Mouse (Mus musculus): ENCODE data around the gene Hoxc12.

Hoxc12 gene

GRCm38 (mm10) chr15:102980912-102981311 lies 44.4 kb downstream of the Hoxc12 start:
- in situ Hi-C loops (cut with MboI, MseI), result loop anchor here in 1 of 2 experiments (10.0 kb wide), 1 partner anchor 334 kb away; the partner anchor contains the start of gene Gpr84

- in situ Hi-C loops (cut with MboI, MseI), result loop anchor here in 1 of 2 experiments (10.0 kb wide), 1 partner anchor 333 kb away; the partner anchor contains the start of gene Gpr84
These were observed 45.1 kb downstream of the Hoxc12 start for GRCm38 (mm10) chr15:102981379-102982288.

GRCm38 (mm10) chr15:102983716-102984115 lies 47.2 kb downstream of the Hoxc12 start:
- in situ Hi-C loops (cut with MboI, MseI), result loop anchor here in 1 of 2 experiments (10.0 kb wide), 1 partner anchor 331 kb away; the partner anchor contains the start of gene Gpr84

- in situ Hi-C loops (cut with MboI, MseI), result loop anchor here in 1 of 2 experiments (10.0 kb wide), 1 partner anchor 330 kb away; the partner anchor contains the start of gene Gpr84
These were observed 48.0 kb downstream of the Hoxc12 start for GRCm38 (mm10) chr15:102984521-102984920.

GRCm38 (mm10) chr15:102984925-102985324 lies 48.4 kb downstream of the Hoxc12 start:
- in situ Hi-C loops (cut with MboI, MseI), result loop anchor here (5.0 to 10.0 kb wide), 4 partner anchors 43 to 330 kb away; partner anchors contain the start of gene Gpr84 (in 1 of the 2)

GRCm38 (mm10) chr15:102987124-102987833 lies 50.7 kb downstream of the Hoxc12 start:
- in situ Hi-C loops (cut with MboI, MseI), result loop anchor here (5.0 to 10.0 kb wide), 4 partner anchors 45 to 328 kb away; partner anchors contain the start of gene Gpr84 (in 1 of the 2)

- in situ Hi-C loops (cut with MboI, MseI), result loop anchor here (5.0 to 10.0 kb wide), 4 partner anchors 46 to 327 kb away; partner anchors contain the start of gene Gpr84 (in 1 of the 2)
These were observed 51.5 kb downstream of the Hoxc12 start for GRCm38 (mm10) chr15:102988078-102988477.

Data from T-helper 17 cell (primary cell).